Mouse (Mus musculus): ENCODE measurements around the gene Ccdc186. TPM values are rescaled to one million over a fixed set of nuclear protein-coding genes. Genes with fewer than 3 reads are reported as not detected.

Gene Ccdc186
- polyA plus RNA-seq (2015; fragmentation: Nextera tagmentation; extraction: Ambion mirVana): 24.8 and 27.7 TPM in 2 replicates

DNA sequence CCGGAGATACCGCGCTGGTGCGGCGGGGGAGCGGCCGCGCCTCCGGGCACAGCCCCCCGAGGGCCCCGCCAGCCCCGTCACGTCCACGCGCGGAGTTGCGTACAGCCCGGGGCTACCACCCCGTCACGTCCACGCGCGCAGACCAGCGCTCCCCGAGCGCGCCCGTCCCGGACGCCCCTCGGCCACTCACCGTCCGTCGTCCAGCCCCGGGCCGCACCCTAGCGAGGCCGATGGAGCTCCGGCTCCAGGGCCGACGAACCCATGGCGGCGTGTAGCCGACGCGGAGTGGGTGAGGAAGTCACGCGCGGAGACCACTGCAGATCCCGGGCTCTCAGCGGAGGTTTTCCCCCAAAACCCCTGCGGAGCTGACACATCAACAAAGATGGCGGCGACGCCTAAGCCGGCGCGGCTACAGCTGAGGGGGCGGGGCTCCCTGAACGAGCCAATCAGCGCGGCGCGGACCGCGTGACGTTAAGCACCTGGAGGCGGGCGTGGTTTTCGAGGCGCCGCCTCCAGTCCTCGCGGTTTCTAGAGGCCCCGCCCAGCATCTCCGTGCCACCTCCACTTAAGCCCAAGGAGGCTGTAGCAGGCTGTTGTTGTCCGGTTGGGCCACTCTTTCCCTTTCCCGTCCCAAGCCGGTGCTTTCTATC is at the start of gene Ccdc186:
Gene Ccdc186, minus strand, starts transcription at position 393 of the 650 bp plus-strand sequence.
- peak; percentile 96 for ATAC-seq (ENCODE audit: insufficient number of reproducible peaks, insufficient read depth, low FRiP score, low TSS enrichment, low read depth)
- peak within 1 kb of the TSS; percentile 84 for H3K27ac ChIP-seq

DNA sequence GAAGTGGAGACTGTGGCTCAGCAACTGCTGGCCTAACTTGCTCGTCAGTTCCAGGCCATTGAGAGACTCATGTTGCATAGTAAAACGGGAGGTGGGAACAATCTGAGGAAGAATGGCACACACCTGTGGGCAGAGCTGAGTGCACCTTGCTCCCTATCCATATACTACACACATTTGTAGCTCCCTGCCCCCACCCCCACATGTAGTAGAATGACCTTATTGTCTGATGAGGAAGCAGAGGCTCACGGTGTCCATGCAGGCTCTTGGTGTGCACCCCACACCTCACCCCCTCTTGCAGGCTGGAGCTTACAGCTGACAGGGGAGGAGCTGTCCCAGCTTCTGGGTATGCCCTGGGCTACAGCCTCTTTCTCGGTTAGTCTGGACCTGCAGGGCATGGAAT is 45.7 kb upstream of the Ccdc186 start:
- 54% methylated on average over 4 of the region's 4 CpGs for WGBS
- no peak for ATAC-seq (ENCODE audit: insufficient number of reproducible peaks, insufficient read depth, low FRiP score, low TSS enrichment, low read depth)
- Histone ChIP-seq H3K4me2 (no peak overlapping the region), H3K9me3 (no peaks in the 10 kb centered on the region), H3K27me3 (peaks cover 16% of the 10 kb centered on the region), H3K27ac (no peak overlapping the region), H3K9ac (no peak overlapping the region), H3K4me1 (0 out of 2 replicates have a peak, but pooled peaks cover 7% of the 10 kb centered on the region), H3K36me3 (no peaks in the 10 kb centered on the region), H3K4me3 (no peak overlapping the region)

More for the DNA sequence above, at the start of gene Ccdc186:
- Histone ChIP-seq H3K4me1 (peaks cover 38% of the 10 kb centered on the region), H3K9ac (peak within 1 kb of the TSS; percentile 92), H3K9me3 (no peaks in the 10 kb centered on the region), H3K4me2 (peak within 1 kb of the TSS; percentile 84), H3K27me3 (no peaks in the 10 kb centered on the region), H3K4me3 (peak within 1 kb of the TSS; percentile 97), H3K36me3 (no peaks in the 10 kb centered on the region)
- WGBS: under 1% methylated on average over 70 of the region's 79 CpGs

DNA sequence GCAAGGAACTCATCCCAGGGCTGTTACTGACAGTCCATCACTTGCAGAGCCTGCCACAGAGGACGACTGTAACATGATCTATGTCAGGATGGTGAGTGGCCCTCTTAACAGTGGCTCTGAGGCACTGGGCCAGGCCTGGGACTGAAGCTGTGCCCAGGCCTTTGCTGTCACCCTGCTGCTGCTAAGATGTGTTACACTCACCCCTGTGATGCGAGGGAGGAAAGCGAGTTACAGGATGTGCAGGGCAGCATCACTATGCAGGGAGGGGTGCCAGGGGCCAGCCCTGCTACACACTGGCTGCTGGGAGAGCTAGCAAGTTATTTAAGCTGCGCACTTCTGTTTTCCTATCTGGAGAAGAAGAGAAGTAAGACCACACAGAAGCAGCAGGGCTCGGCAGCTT is 34.5 kb upstream of the Ccdc186 start:
- WGBS: 38% methylated on average over 5 of the region's 5 CpGs
- H3K27ac ChIP-seq: no peak overlapping the region
- H3K9ac ChIP-seq: no peak overlapping the region

DNA sequence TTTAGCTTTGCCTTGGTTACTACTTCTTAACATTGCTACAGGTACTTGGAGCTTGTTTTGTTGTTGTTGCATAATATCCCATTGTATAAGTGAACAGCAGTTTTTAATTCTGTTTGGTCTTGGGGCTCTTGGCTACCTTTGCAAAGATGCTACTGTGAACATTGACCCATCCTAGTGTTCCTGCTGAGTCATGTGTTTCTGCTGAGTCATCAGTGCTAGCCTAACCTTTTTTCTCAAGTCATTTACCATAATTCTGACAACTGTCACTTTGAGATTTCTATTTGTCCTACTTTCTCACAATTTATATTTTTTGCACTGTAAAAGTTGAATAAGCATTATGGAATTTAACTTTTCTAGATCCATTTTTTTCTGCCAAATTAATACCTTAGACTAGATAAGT is 30.6 kb upstream of the Ccdc186 start:
- Histone ChIP-seq H3K27me3 (no peaks in the 10 kb centered on the region), H3K9ac (no peak overlapping the region), H3K4me1 (peaks cover 10% of the 10 kb centered on the region; the same call in 1 of the 2 replicates), H3K9me3 (no peaks in the 10 kb centered on the region), H3K36me3 (no peaks in the 10 kb centered on the region), H3K4me3 (no peak overlapping the region), H3K27ac (no peak overlapping the region), H3K4me2 (no peak overlapping the region)
- no peak for ATAC-seq (ENCODE audit: insufficient number of reproducible peaks, insufficient read depth, low FRiP score, low TSS enrichment, low read depth)

More for the DNA sequence above, 34.5 kb upstream of the Ccdc186 start:
- Histone ChIP-seq H3K4me2 (no peak overlapping the region), H3K36me3 (no peaks in the 10 kb centered on the region), H3K27me3 (no peaks in the 10 kb centered on the region), H3K4me3 (no peak overlapping the region), H3K4me1 (peaks cover 20% of the 10 kb centered on the region), H3K9me3 (no peaks in the 10 kb centered on the region)
- no peak for ATAC-seq (ENCODE audit: insufficient number of reproducible peaks, insufficient read depth, low FRiP score, low TSS enrichment, low read depth)

DNA sequence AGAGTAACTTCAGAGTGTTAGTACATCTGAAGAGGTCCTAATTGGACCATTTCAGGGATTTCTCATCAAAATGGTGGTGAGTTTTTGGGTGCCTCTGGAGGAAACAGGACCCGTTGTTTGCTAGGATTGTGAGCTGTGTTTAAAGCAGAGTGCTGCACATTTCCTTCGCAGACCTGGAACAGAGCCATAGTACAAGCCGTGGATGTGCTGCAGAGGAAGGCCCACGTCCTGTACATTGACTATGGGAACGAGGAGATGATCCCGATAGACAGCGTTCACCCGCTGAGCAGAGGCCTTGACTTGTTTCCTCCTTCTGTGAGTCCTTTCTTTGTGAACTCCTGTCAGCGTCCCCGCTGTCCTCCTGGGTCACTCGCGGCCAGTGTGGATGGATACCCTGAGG is 21.0 kb upstream of the Ccdc186 start:
- WGBS: 73% methylated on average over 12 of the region's 12 CpGs
- Histone ChIP-seq H3K4me1 (peaks cover 10% of the 10 kb centered on the region; the same call in 1 of the 2 replicates), H3K36me3 (no peaks in the 10 kb centered on the region), H3K27ac (no peak overlapping the region), H3K27me3 (no peaks in the 10 kb centered on the region), H3K4me3 (no peak overlapping the region), H3K9me3 (0 out of 2 replicates have a peak, but pooled peaks cover 9% of the 10 kb centered on the region), H3K9ac (no peak overlapping the region), H3K4me2 (no peak overlapping the region)
- no peak for ATAC-seq (ENCODE audit: insufficient number of reproducible peaks, insufficient read depth, low FRiP score, low TSS enrichment, low read depth)

DNA sequence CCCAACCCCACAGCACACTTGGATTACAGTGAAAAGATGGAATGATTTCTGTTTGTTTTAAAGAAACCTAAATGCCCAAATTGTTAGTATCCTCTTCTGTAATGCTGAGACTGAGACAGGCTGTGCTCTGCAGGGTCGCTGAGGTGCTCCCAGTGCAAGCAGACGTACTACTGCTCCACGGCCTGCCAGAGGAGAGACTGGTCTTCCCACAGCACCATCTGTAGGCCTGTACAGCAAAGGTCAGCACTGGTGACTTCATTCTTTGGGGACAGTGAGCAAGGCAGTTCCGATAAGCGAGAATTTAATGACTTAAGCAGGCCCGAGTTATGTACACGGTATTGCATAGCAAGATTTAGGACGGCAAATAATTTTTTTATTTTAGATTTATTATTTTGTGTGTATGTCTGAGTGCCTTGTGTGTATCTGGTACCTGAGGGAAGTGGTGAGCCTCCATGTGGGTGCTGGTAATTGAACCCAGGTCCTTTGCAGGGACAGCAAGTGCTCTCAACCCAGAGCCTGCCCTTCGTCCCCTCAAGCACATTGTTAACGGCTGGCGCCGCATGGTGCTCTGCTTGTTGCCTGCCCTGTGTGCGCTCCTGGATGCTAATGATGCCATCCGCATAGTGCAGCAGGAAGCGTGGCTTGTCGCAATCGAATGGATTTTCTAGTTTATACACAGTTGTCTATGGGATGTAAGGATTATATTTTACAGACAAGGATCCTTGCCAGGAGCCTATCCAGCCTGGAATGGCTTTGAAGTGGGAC is 17.1 kb upstream of the Ccdc186 start:
- no peak overlapping the region for H3K4me2 ChIP-seq
- no peak for ATAC-seq (ENCODE audit: insufficient number of reproducible peaks, insufficient read depth, low FRiP score, low TSS enrichment, low read depth)
- WGBS: 63% methylated on average over 17 of the region's 17 CpGs

DNA sequence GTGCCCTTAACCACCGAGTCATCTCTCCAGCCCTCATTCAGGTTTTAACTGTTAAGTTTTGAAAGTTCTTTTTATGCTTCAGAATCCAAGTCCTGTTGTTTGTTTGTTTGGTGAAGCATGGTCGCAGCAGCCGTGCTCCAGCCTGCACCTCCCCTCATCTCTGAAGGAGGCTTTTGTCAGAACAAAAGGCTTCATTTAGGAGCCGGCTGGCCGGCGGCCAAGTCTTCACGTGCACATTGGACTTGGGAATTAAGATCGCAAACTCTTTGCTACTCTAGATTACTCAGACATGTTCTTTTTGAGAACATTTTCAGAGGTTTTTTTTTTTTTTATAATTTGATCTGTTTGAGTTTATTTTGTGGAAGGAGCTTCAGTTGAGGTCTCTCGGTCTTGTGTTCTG is 13.3 kb upstream of the Ccdc186 start:
- no peak overlapping the region for H3K9ac ChIP-seq
- H3K36me3 ChIP-seq: no peaks in the 10 kb centered on the region
- H3K4me3 ChIP-seq: no peak overlapping the region
- no peak overlapping the region for H3K27ac ChIP-seq
- WGBS: 47% methylated on average over 9 of the region's 9 CpGs
- H3K4me2 ChIP-seq: no peak overlapping the region
- no peak for ATAC-seq (ENCODE audit: insufficient number of reproducible peaks, insufficient read depth, low FRiP score, low TSS enrichment, low read depth)
- H3K4me1 ChIP-seq: peaks cover 15% of the 10 kb centered on the region
- H3K27me3 ChIP-seq: no peaks in the 10 kb centered on the region
- H3K9me3 ChIP-seq: no peaks in the 10 kb centered on the region

More for the DNA sequence above, 17.1 kb upstream of the Ccdc186 start:
- no peaks in the 10 kb centered on the region for H3K27me3 ChIP-seq
- H3K4me1 ChIP-seq: peaks cover 15% of the 10 kb centered on the region
- H3K9me3 ChIP-seq: no peaks in the 10 kb centered on the region
- no peak overlapping the region for H3K9ac ChIP-seq
- H3K4me3 ChIP-seq: no peak overlapping the region
- H3K27ac ChIP-seq: no peak overlapping the region
- H3K36me3 ChIP-seq: no peaks in the 10 kb centered on the region

DNA sequence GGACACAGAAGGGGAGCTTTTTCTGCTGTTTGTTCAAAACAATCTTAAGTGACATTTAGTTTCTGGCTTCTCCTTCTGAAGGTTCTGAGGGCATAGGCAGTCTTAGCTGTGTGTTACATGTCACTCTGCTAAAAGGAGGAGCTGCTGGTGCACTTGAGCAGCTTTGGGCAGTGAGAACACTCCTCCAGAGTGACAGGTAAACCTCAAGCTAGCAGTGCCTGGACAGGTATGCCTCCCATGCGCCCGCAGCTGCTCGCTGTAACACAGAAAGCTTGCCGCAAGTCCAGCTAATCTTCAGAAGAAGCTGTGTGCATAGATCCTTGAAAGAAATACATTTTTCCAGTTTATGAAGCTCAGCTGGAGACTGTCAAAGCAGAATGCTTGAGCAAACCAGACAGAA is 8.2 kb upstream of the Ccdc186 start:
- Histone ChIP-seq H3K27ac (no peak overlapping the region), H3K4me3 (no peak overlapping the region), H3K9me3 (no peaks in the 10 kb centered on the region), H3K36me3 (no peaks in the 10 kb centered on the region), H3K4me1 (no peaks in the 10 kb centered on the region), H3K27me3 (no peaks in the 10 kb centered on the region), H3K4me2 (no peak overlapping the region), H3K9ac (no peak overlapping the region)
- ATAC-seq (ENCODE audit: insufficient number of reproducible peaks, insufficient read depth, low FRiP score, low TSS enrichment, low read depth): no peak
- WGBS: 76% methylated on average over 4 of the region's 4 CpGs

DNA sequence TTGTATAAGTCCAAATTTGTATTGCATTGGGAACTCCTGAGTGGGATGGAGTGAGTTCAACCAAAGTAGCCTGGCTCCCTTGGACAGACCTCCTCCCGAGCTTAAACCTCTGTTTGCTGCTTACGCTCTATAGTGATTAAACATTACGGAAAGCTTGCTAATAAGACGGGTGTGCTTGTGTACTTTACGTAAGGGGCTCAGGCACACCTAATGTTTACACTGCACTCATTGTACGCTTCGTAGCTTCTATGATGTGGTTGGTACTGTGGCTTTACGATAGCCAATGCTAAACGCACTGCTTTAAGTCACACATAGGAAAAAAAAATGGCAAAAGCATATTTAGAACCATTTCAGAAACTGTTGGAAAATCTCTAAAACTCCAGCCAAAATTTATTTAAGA is 7.3 kb upstream of the Ccdc186 start:
- no peak for ATAC-seq (ENCODE audit: insufficient number of reproducible peaks, insufficient read depth, low FRiP score, low TSS enrichment, low read depth)
- H3K4me2 ChIP-seq: no peak overlapping the region
- WGBS: 84% methylated on average over 9 of the region's 9 CpGs

DNA sequence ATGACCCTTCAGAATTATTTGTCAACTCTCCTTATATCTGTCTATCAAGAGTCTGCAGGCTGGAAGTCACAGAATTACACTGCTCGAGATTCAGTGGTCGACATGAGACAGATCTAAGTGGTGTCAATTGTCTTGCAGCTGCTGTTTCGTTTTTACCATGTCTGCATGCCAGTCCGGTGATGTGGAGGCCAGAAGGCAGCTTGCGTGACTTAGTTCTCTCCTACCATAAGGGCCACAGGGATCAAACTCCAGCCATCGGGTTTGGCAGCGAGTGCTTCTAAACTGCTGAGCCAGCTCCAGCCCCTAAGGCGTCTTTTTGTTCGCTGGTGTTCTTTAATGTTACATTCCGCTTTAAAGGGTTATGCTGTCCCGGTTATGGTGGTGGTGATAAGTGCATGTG is 6.3 kb upstream of the Ccdc186 start:
- no peak for ATAC-seq (ENCODE audit: insufficient number of reproducible peaks, insufficient read depth, low FRiP score, low TSS enrichment, low read depth)
- Histone ChIP-seq H3K9ac (no peak overlapping the region), H3K27ac (no peak overlapping the region), H3K4me1 (no peaks in the 10 kb centered on the region), H3K4me2 (no peak overlapping the region), H3K4me3 (no peak overlapping the region), H3K27me3 (no peaks in the 10 kb centered on the region), H3K9me3 (no peaks in the 10 kb centered on the region), H3K36me3 (no peaks in the 10 kb centered on the region)
- 69% methylated on average over 11 of the region's 11 CpGs for WGBS

More for the DNA sequence above, 7.3 kb upstream of the Ccdc186 start:
- no peaks in the 10 kb centered on the region for H3K36me3 ChIP-seq
- no peak overlapping the region for H3K4me3 ChIP-seq
- no peaks in the 10 kb centered on the region for H3K4me1 ChIP-seq
- no peak overlapping the region for H3K9ac ChIP-seq
- H3K9me3 ChIP-seq: no peaks in the 10 kb centered on the region
- H3K27ac ChIP-seq: no peak overlapping the region
- no peaks in the 10 kb centered on the region for H3K27me3 ChIP-seq

DNA sequence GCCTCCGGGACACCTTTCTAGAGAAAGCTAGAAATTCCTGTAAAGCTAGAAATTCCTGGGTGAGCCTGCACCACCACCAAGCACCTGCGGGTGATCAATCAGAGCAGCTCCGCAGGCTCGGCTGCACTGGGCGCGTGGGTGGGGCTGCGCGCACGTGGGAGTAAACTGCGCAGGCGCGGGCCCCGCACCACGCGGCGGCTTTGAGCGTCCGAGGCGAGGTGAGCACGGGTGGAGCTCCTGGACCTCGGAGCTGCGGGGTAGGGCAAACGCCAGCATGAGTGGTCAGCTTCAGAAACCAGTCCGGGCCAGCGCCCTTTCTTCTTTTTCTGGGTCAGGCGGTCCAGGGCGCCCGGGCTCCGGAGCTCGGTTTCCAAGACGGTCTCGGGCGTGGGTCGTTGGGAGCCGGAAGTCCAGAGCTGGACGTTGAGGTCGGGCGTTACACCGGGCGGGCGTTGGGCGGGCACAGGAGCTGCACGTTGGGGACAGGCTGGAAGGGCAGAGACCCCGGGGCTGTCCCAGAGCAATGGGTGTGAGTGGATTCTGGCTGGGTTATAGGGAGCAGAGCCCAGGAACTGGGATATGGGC is 4.1 kb upstream of the Ccdc186 start, which contains the start of gene Tdrd1:
Gene Tdrd1, plus strand, starts transcription at position 163 of the 585 bp plus-strand sequence.
- WGBS: 59% methylated on average over 44 of the region's 44 CpGs
- peak within 1 kb of the TSS; percentile 40 for H3K4me2 ChIP-seq
- H3K9me3 ChIP-seq: no peaks in the 10 kb centered on the region
- no peaks in the 10 kb centered on the region for H3K36me3 ChIP-seq
- H3K4me3 ChIP-seq: no peak within 1 kb of the TSS
- H3K4me1 ChIP-seq: 0 out of 2 replicates have a peak, but pooled peaks cover 2% of the 10 kb centered on the region
- H3K27me3 ChIP-seq: no peaks in the 10 kb centered on the region
- no peak for ATAC-seq (ENCODE audit: insufficient number of reproducible peaks, insufficient read depth, low FRiP score, low TSS enrichment, low read depth)
- H3K9ac ChIP-seq: no peak within 1 kb of the TSS
- no peak within 1 kb of the TSS for H3K27ac ChIP-seq
